Mouse (Mus musculus) midbrain, embryonic 15.5 days (tissue): ENCODE measurements around the gene Dcx. TPM values are rescaled to one million over a fixed set of nuclear protein-coding genes. Genes with fewer than 3 reads are reported as not detected.

Experiments
- ATAC-seq: fragments of 200-750 bp; cut with Nextera tagmentation; replicated peaks from 2 replicates; pipeline ENCODE4 v1.8.0; 2017; ENCODE audit warnings: moderate TSS enrichment
- H3K27ac ChIP-seq: fragments of 300-500 bp; sonication (generic); 2 replicates; pipeline ENCODE4 v1.5.1; 2015; ENCODE audit warnings: mild to moderate bottlenecking, inconsistent platforms
- H3K27me3 ChIP-seq: fragments of 300-500 bp; sonication (generic); replicated peaks from 2 replicates; pipeline ENCODE4 v1.6.1; 2015; ENCODE audit warnings: inconsistent platforms
- H3K36me3 ChIP-seq: fragments of 300-500 bp; sonication (generic); replicated peaks from 2 replicates; pipeline ENCODE4 v1.6.1; 2015; ENCODE audit warnings: inconsistent platforms
- H3K4me1 ChIP-seq: fragments of 300-500 bp; sonication (generic); 2 replicates; pipeline ENCODE4 v1.6.1; 2015; ENCODE audit warnings: inconsistent platforms
- H3K4me2 ChIP-seq: fragments of 300-500 bp; sonication (generic); 2 replicates; pipeline ENCODE4 v1.6.1; 2015; ENCODE audit warnings: inconsistent platforms, mild to moderate bottlenecking, moderate library complexity
- H3K4me3 ChIP-seq: fragments of 300-500 bp; sonication (generic); 2 replicates; pipeline ENCODE4 v1.5.1; 2015; ENCODE audit warnings: mild to moderate bottlenecking, inconsistent platforms
- H3K9ac ChIP-seq: fragments of 300-500 bp; sonication (generic); 2 replicates; pipeline ENCODE4 v1.6.1; 2015; ENCODE audit warnings: mild to moderate bottlenecking, inconsistent platforms
- H3K9me3 ChIP-seq: fragments of 300-500 bp; sonication (generic); 2 replicates; pipeline ENCODE4 v1.6.1; 2016; ENCODE audit warnings: inconsistent platforms
- WGBS: fragments of 180-500 bp; shearing (Covaris S2); methylation state at CpG from one replicate; pipeline ENCODE4 v1.1.7; 2015; ENCODE audit warnings: mixed read lengths; 5-methylcytosine and 5-hydroxymethylcytosine counted together
- polyA plus RNA-seq: library from polyadenylated mRNA; unstranded; fragments of >200 nt; fragmentation: Nextera tagmentation; extraction: Ambion mirVana; gene quantifications from 2 replicates; pipeline ENCODE4 v1.2.1, GENCODE M21; 2015

Dcx gene
- polyA plus RNA-seq: 274 and 311 TPM in 2 replicates

- Histone ChIP-seq H3K36me3 (no peaks in the 10 kb centered on the region), H3K4me1 (peaks cover 4% of the 10 kb centered on the region; the same call in 1 of the 2 replicates), H3K4me3 (peak within 1 kb of the TSS; percentile 40), H3K4me2 (peak within 1 kb of the TSS; percentile 50), H3K9ac (peak within 1 kb of the TSS; percentile 49), H3K27ac (peak within 1 kb of the TSS; percentile 89), H3K9me3 (no peaks in the 10 kb centered on the region), H3K27me3 (no peaks in the 10 kb centered on the region)
- 32% methylated on average over 8 of the region's 8 CpGs for WGBS
- peak; percentile 87 for ATAC-seq
Measured at GRCm38 (mm10) chrX:143932958-143933357, at the start of gene Dcx. Gene Dcx (minus strand): TSS chrX:143933311.

GRCm38 (mm10) chrX:143966249-143966648 lies 33.1 kb upstream of the Dcx start:
- Histone ChIP-seq H3K27ac (no peak overlapping the region), H3K9ac (no peak overlapping the region), H3K4me3 (no peak overlapping the region), H3K4me2 (no peak overlapping the region), H3K36me3 (no peaks in the 10 kb centered on the region), H3K4me1 (no peaks in the 10 kb centered on the region), H3K27me3 (no peaks in the 10 kb centered on the region), H3K9me3 (no peaks in the 10 kb centered on the region)
- WGBS: 48% methylated on average over 6 of the region's 6 CpGs
- 0 out of 2 replicates have a peak, but pooled peaks have one; percentile 24 for ATAC-seq

- H3K9ac ChIP-seq: 0 out of 2 replicates have a peak overlapping the region, but pooled peaks have one; percentile 49
- peaks cover 3% of the 10 kb centered on the region; the same call in 1 of the 2 replicates for H3K4me1 ChIP-seq
- no peaks in the 10 kb centered on the region for H3K36me3 ChIP-seq
- H3K27ac ChIP-seq: peak overlapping the region; percentile 89; the same call in 1 of the 2 replicates
- no peaks in the 10 kb centered on the region for H3K27me3 ChIP-seq
- no peaks in the 10 kb centered on the region for H3K9me3 ChIP-seq
- peak overlapping the region; percentile 40; the same call in 1 of the 2 replicates for H3K4me3 ChIP-seq
- ATAC-seq: no peak
- peak overlapping the region; percentile 41 for H3K4me2 ChIP-seq
- 75% methylated on average over 2 of the region's 2 CpGs for WGBS
Measured at GRCm38 (mm10) chrX:143933671-143934070, 560 bp upstream of the Dcx start.

GRCm38 (mm10) chrX:143932530-143932929 lies 581 bp downstream of the Dcx start:
- 25% methylated on average over 1 of the region's 1 CpGs for WGBS
- Histone ChIP-seq H3K9ac (peak overlapping the region; percentile 49), H3K4me2 (peak overlapping the region; percentile 41; the same call in 1 of the 2 replicates), H3K4me3 (peak overlapping the region; percentile 40), H3K27me3 (no peaks in the 10 kb centered on the region), H3K9me3 (no peaks in the 10 kb centered on the region), H3K27ac (peak overlapping the region; percentile 89), H3K36me3 (no peaks in the 10 kb centered on the region), H3K4me1 (peaks cover 6% of the 10 kb centered on the region; the same call in 1 of the 2 replicates)
- ATAC-seq: peak; percentile 83

GRCm38 (mm10) chrX:143931400-143932185 lies 1.5 kb downstream of the Dcx start:
- peak overlapping the region; percentile 50 for H3K4me2 ChIP-seq
- peak overlapping the region; percentile 49 for H3K9ac ChIP-seq
- peak overlapping the region; percentile 89 for H3K27ac ChIP-seq
- H3K4me1 ChIP-seq: peaks cover 10% of the 10 kb centered on the region; the same call in 1 of the 2 replicates
- H3K9me3 ChIP-seq: no peaks in the 10 kb centered on the region
- peak overlapping the region; percentile 40 for H3K4me3 ChIP-seq
- ATAC-seq: peak; percentile 86
- 30% methylated on average over 6 of the region's 6 CpGs for WGBS
- no peaks in the 10 kb centered on the region for H3K36me3 ChIP-seq
- no peaks in the 10 kb centered on the region for H3K27me3 ChIP-seq

GRCm38 (mm10) chrX:143922070-143922469 lies 11.0 kb downstream of the Dcx start:
- 0 out of 2 replicates have a peak, but pooled peaks cover 12% of the 10 kb centered on the region for H3K4me1 ChIP-seq
- peaks cover 4% of the 10 kb centered on the region; the same call in 1 of the 2 replicates for H3K36me3 ChIP-seq
- no peak overlapping the region for H3K27ac ChIP-seq
- no peaks in the 10 kb centered on the region for H3K9me3 ChIP-seq
- H3K4me2 ChIP-seq: no peak overlapping the region
- H3K4me3 ChIP-seq: no peak overlapping the region
- 83% methylated on average over 5 of the region's 5 CpGs for WGBS
- no peak for ATAC-seq
- H3K9ac ChIP-seq: no peak overlapping the region
- no peaks in the 10 kb centered on the region for H3K27me3 ChIP-seq

- peaks cover 37% of the 10 kb centered on the region for H3K4me1 ChIP-seq
- no peaks in the 10 kb centered on the region for H3K27me3 ChIP-seq
- ATAC-seq: peak; percentile 74
- 28% methylated on average over 3 of the region's 3 CpGs for WGBS
- no peak overlapping the region for H3K4me3 ChIP-seq
- H3K9me3 ChIP-seq: no peaks in the 10 kb centered on the region
- peak overlapping the region; percentile 79 for H3K27ac ChIP-seq
- 0 out of 2 replicates have a peak overlapping the region, but pooled peaks have one; percentile 13 for H3K4me2 ChIP-seq
- no peak overlapping the region for H3K9ac ChIP-seq
- no peaks in the 10 kb centered on the region for H3K36me3 ChIP-seq
Measured at GRCm38 (mm10) chrX:143906699-143907471, 26.2 kb downstream of the Dcx start.

GRCm38 (mm10) chrX:143904689-143905088 lies 28.4 kb downstream of the Dcx start:
- H3K27ac ChIP-seq: no peak overlapping the region
- 31% methylated on average over 2 of the region's 2 CpGs for WGBS
- no peak overlapping the region for H3K4me3 ChIP-seq
- ATAC-seq: no peak
- H3K9ac ChIP-seq: no peak overlapping the region
- H3K4me2 ChIP-seq: no peak overlapping the region
- H3K9me3 ChIP-seq: no peaks in the 10 kb centered on the region
- peaks cover 42% of the 10 kb centered on the region for H3K4me1 ChIP-seq
- no peaks in the 10 kb centered on the region for H3K36me3 ChIP-seq
- H3K27me3 ChIP-seq: no peaks in the 10 kb centered on the region

- Histone ChIP-seq H3K4me1 (peaks cover 32% of the 10 kb centered on the region), H3K36me3 (no peaks in the 10 kb centered on the region), H3K9me3 (no peaks in the 10 kb centered on the region), H3K9ac (no peak overlapping the region), H3K4me2 (peak overlapping the region; percentile 34), H3K27ac (peak overlapping the region; percentile 80), H3K4me3 (no peak overlapping the region), H3K27me3 (no peaks in the 10 kb centered on the region)
- WGBS: 35% methylated on average over 8 of the region's 8 CpGs
- peak; percentile 90 for ATAC-seq
Measured at GRCm38 (mm10) chrX:143902300-143902699, 30.8 kb downstream of the Dcx start.

- Histone ChIP-seq H3K4me1 (peaks cover 10% of the 10 kb centered on the region; the same call in 1 of the 2 replicates), H3K9ac (no peak overlapping the region), H3K27ac (no peak overlapping the region), H3K4me2 (no peak overlapping the region), H3K27me3 (no peaks in the 10 kb centered on the region), H3K4me3 (no peak overlapping the region), H3K36me3 (no peaks in the 10 kb centered on the region), H3K9me3 (no peaks in the 10 kb centered on the region)
- ATAC-seq: no peak
- 57% methylated on average over 7 of the region's 7 CpGs for WGBS
Measured at GRCm38 (mm10) chrX:143897363-143898285, 35.5 kb downstream of the Dcx start.

- Histone ChIP-seq H3K4me3 (no peak overlapping the region), H3K27me3 (no peaks in the 10 kb centered on the region), H3K27ac (no peak overlapping the region), H3K9me3 (no peaks in the 10 kb centered on the region), H3K4me1 (peaks cover 5% of the 10 kb centered on the region; the same call in 1 of the 2 replicates), H3K4me2 (no peak overlapping the region), H3K36me3 (no peaks in the 10 kb centered on the region), H3K9ac (no peak overlapping the region)
- no peak for ATAC-seq
- WGBS: 83% methylated on average over 5 of the region's 5 CpGs
Measured at GRCm38 (mm10) chrX:143896936-143897335, 36.2 kb downstream of the Dcx start.
